Mouse (Mus musculus): ENCODE results near the gene Tmem200b. TPM values are rescaled to one million over a fixed set of nuclear protein-coding genes. Genes with fewer than 3 reads are reported as not detected.

The Tmem200b gene
- total and polyA plus RNA-seq, 2 experiments from 2014 or later: 0.22 to 1.0 TPM

GRCm38 (mm10) chr4:131922404-131922803 lies 833 bp downstream of the Tmem200b start:
- 67% methylated on average over 15 of the region's 15 CpGs for WGBS
- no peak for ATAC-seq (ENCODE audit: low FRiP score)
- peak overlapping the region; percentile 55; the same call in 1 of the 2 replicates for H3K4me3 ChIP-seq (ENCODE audit: low read depth, low read length)

GRCm38 (mm10) chr4:131924096-131924810 lies 2.7 kb downstream of the Tmem200b start:
- peak; percentile 34 for DNase-seq (ENCODE audit: low spot score)
- no peak for ATAC-seq (ENCODE audit: low FRiP score)
- Histone ChIP-seq H3K4me3 (ENCODE audit: low read depth, low read length) (no peak overlapping the region), H3K4me1 (ENCODE audit: insufficient read depth, low read length) (no peaks in the 10 kb centered on the region), H3K4me2 (ENCODE audit: low read depth, low read length, poor library complexity, severe bottlenecking) (no peak overlapping the region), H3K36me3 (ENCODE audit: insufficient read depth, low read length) (peaks cover 27% of the 10 kb centered on the region), H3K27me3 (ENCODE audit: insufficient read depth, low read length) (peaks cover 26% of the 10 kb centered on the region), H3K9me3 (ENCODE audit: low read length) (no peaks in the 10 kb centered on the region), H3K27ac (ENCODE audit: low read depth, low read length) (no peak overlapping the region), H3K9ac (replicated peaks; ENCODE audit: low read length, poor library complexity, severe bottlenecking) (no peak overlapping the region)
- 49% methylated on average over 6 of the region's 6 CpGs for WGBS
- no peak for TF ChIP-seq CTCF (IDR thresholded peaks at IDR 0.05)

More at GRCm38 (mm10) chr4:131922404-131922803, 833 bp downstream of the Tmem200b start:
- Histone ChIP-seq H3K4me1 (ENCODE audit: insufficient read depth, low read length) (no peaks in the 10 kb centered on the region), H3K9me3 (ENCODE audit: low read length) (no peaks in the 10 kb centered on the region), H3K36me3 (ENCODE audit: insufficient read depth, low read length) (peaks cover 15% of the 10 kb centered on the region), H3K27ac (ENCODE audit: low read depth, low read length) (no peak overlapping the region), H3K4me2 (ENCODE audit: low read depth, low read length, poor library complexity, severe bottlenecking) (no peak overlapping the region), H3K9ac (replicated peaks; ENCODE audit: low read length, poor library complexity, severe bottlenecking) (no peak overlapping the region), H3K27me3 (ENCODE audit: insufficient read depth, low read length) (peaks cover 41% of the 10 kb centered on the region)
- DNase-seq (ENCODE audit: low spot score): no peak
- TF ChIP-seq CTCF (IDR thresholded peaks at IDR 0.05): no peak

GRCm38 (mm10) chr4:131929146-131929545 lies 7.6 kb downstream of the Tmem200b start:
- H3K9ac ChIP-seq (replicated peaks; ENCODE audit: low read length, poor library complexity, severe bottlenecking): no peak overlapping the region
- no peak for TF ChIP-seq CTCF (IDR thresholded peaks at IDR 0.05)
- H3K36me3 ChIP-seq (ENCODE audit: insufficient read depth, low read length): peaks cover 55% of the 10 kb centered on the region

GRCm38 (mm10) chr4:131939459-131939858 lies 17.9 kb downstream of the Tmem200b start:
- no peak overlapping the region for H3K4me2 ChIP-seq (ENCODE audit: low read depth, low read length, poor library complexity, severe bottlenecking)
- no peaks in the 10 kb centered on the region for H3K9me3 ChIP-seq (ENCODE audit: low read length)
- ATAC-seq (ENCODE audit: low FRiP score): no peak
- peaks cover 12% of the 10 kb centered on the region; the same call in 1 of the 2 replicates for H3K36me3 ChIP-seq (ENCODE audit: insufficient read depth, low read length)
- H3K27ac ChIP-seq (ENCODE audit: low read depth, low read length): no peak overlapping the region
- no peak for TF ChIP-seq CTCF (IDR thresholded peaks at IDR 0.05)
- H3K27me3 ChIP-seq (ENCODE audit: insufficient read depth, low read length): no peaks in the 10 kb centered on the region
- H3K4me3 ChIP-seq (ENCODE audit: low read depth, low read length): no peak overlapping the region
- H3K9ac ChIP-seq (replicated peaks; ENCODE audit: low read length, poor library complexity, severe bottlenecking): no peak overlapping the region
- DNase-seq (ENCODE audit: low spot score): no peak
- WGBS: 88% methylated on average over 2 of the region's 2 CpGs
- no peaks in the 10 kb centered on the region for H3K4me1 ChIP-seq (ENCODE audit: insufficient read depth, low read length)

More at GRCm38 (mm10) chr4:131929146-131929545, 7.6 kb downstream of the Tmem200b start:
- H3K4me2 ChIP-seq (ENCODE audit: low read depth, low read length, poor library complexity, severe bottlenecking): no peak overlapping the region
- WGBS: 91% methylated on average over 6 of the region's 6 CpGs
- DNase-seq (ENCODE audit: low spot score): no peak
- no peak overlapping the region for H3K4me3 ChIP-seq (ENCODE audit: low read depth, low read length)
- H3K27me3 ChIP-seq (ENCODE audit: insufficient read depth, low read length): no peaks in the 10 kb centered on the region
- no peaks in the 10 kb centered on the region for H3K9me3 ChIP-seq (ENCODE audit: low read length)
- no peak for ATAC-seq (ENCODE audit: low FRiP score)
- no peak overlapping the region for H3K27ac ChIP-seq (ENCODE audit: low read depth, low read length)
- H3K4me1 ChIP-seq (ENCODE audit: insufficient read depth, low read length): no peaks in the 10 kb centered on the region

- Histone ChIP-seq H3K4me3 (ENCODE audit: low read depth, low read length) (no peak overlapping the region), H3K4me2 (ENCODE audit: low read depth, low read length, poor library complexity, severe bottlenecking) (no peak overlapping the region), H3K9ac (replicated peaks; ENCODE audit: low read length, poor library complexity, severe bottlenecking) (no peak overlapping the region), H3K27me3 (ENCODE audit: insufficient read depth, low read length) (no peaks in the 10 kb centered on the region), H3K9me3 (ENCODE audit: low read length) (no peaks in the 10 kb centered on the region), H3K36me3 (ENCODE audit: insufficient read depth, low read length) (no peaks in the 10 kb centered on the region), H3K27ac (ENCODE audit: low read depth, low read length) (no peak overlapping the region), H3K4me1 (ENCODE audit: insufficient read depth, low read length) (no peaks in the 10 kb centered on the region)
- 86% methylated on average over 4 of the region's 4 CpGs for WGBS
- DNase-seq (ENCODE audit: low spot score) (no peak), ATAC-seq (ENCODE audit: low FRiP score) (no peak)
- TF ChIP-seq CTCF (IDR thresholded peaks at IDR 0.05): no peak
These were observed 19.3 kb downstream of the Tmem200b start for GRCm38 (mm10) chr4:131940846-131941245.

GRCm38 (mm10) chr4:131947848-131948247 lies 26.3 kb downstream of the Tmem200b start:
- ATAC-seq (ENCODE audit: low FRiP score) (no peak), DNase-seq (ENCODE audit: low spot score) (no peak)
- Histone ChIP-seq H3K9me3 (ENCODE audit: low read length) (no peaks in the 10 kb centered on the region), H3K27ac (ENCODE audit: low read depth, low read length) (no peak overlapping the region), H3K36me3 (ENCODE audit: insufficient read depth, low read length) (no peaks in the 10 kb centered on the region), H3K4me3 (ENCODE audit: low read depth, low read length) (no peak overlapping the region), H3K4me2 (ENCODE audit: low read depth, low read length, poor library complexity, severe bottlenecking) (no peak overlapping the region), H3K9ac (replicated peaks; ENCODE audit: low read length, poor library complexity, severe bottlenecking) (no peak overlapping the region), H3K27me3 (ENCODE audit: insufficient read depth, low read length) (no peaks in the 10 kb centered on the region), H3K4me1 (ENCODE audit: insufficient read depth, low read length) (no peaks in the 10 kb centered on the region)
- WGBS: 94% methylated on average over 11 of the region's 11 CpGs
- no peak for TF ChIP-seq CTCF (IDR thresholded peaks at IDR 0.05)

Measured in midbrain, postnatal 0 days (tissue).